Mouse (Mus musculus): ENCODE data around the gene Ppm1j.
A peak's percentile ranks its signal among the peaks of the same experiment; 100 is the strongest.

Gene Ppm1j

GRCm38 (mm10) chr3:104815346-104815745, 34.5 kb downstream of the Ppm1j start:
- DNase-seq (ENCODE audit: low read depth): peak; percentile 45

GRCm38 (mm10) chr3:104816130-104816529, 35.3 kb downstream of the Ppm1j start:
- DNase-seq (ENCODE audit: low read depth): peak; percentile 57

- peak; percentile 46 for DNase-seq (ENCODE audit: low read depth)
These were observed 36.7 kb downstream of the Ppm1j start for GRCm38 (mm10) chr3:104817481-104817990.

GRCm38 (mm10) chr3:104817991-104818748, 37.3 kb downstream of the Ppm1j start, which contains the start of gene Mov10:
Gene Mov10, minus strand, starts transcription at chr3:104818563.
- peak; percentile 93 for DNase-seq (ENCODE audit: low read depth)

GRCm38 (mm10) chr3:104818749-104819134, 37.9 kb downstream of the Ppm1j start:
- no peak for DNase-seq (ENCODE audit: low read depth)

- DNase-seq (ENCODE audit: low read depth): no peak
These were observed 39.6 kb downstream of the Ppm1j start for GRCm38 (mm10) chr3:104820426-104820825.

GRCm38 (mm10) chr3:104822413-104822812, 41.6 kb downstream of the Ppm1j start:
- DNase-seq (ENCODE audit: low read depth): no peak
